Mouse (Mus musculus) heart, embryonic 11.5 days (tissue): ENCODE measurements around the gene Apc2. TPM values are rescaled to one million over a fixed set of nuclear protein-coding genes. Genes with fewer than 3 reads are reported as not detected.

Source experiments
- ATAC-seq: fragments of 200-750 bp; cut with Nextera tagmentation; replicated peaks from 2 replicates; pipeline ENCODE4 v1.8.0; 2017; ENCODE audit warnings: moderate library complexity; ENCODE audit not compliant: insufficient number of reproducible peaks, low FRiP score, low TSS enrichment
- H3K27ac ChIP-seq: fragments of 300-500 bp; sonication (generic); 2 replicates; pipeline ENCODE4 v1.5.1; 2014; ENCODE audit warnings: mild to moderate bottlenecking, low read depth, low read length
- H3K27me3 ChIP-seq: fragments of 300-500 bp; sonication (generic); 2 replicates; pipeline ENCODE4 v1.6.1; 2014; ENCODE audit warnings: mild to moderate bottlenecking, low read length, mixed read lengths; ENCODE audit not compliant: control insufficient read depth, insufficient read depth
- H3K36me3 ChIP-seq: fragments of 300-500 bp; sonication (generic); 2 replicates; pipeline ENCODE4 v1.6.1; 2014; ENCODE audit warnings: mild to moderate bottlenecking, low read length, moderate library complexity, mixed read lengths; ENCODE audit not compliant: control insufficient read depth, insufficient read depth
- H3K4me1 ChIP-seq: fragments of 300-500 bp; sonication (generic); 2 replicates; pipeline ENCODE4 v1.6.1; 2014; ENCODE audit warnings: low read length; ENCODE audit not compliant: control insufficient read depth, insufficient read depth
- H3K4me2 ChIP-seq: fragments of 300-500 bp; sonication (generic); 2 replicates; pipeline ENCODE4 v1.6.1; 2014; ENCODE audit warnings: mild to moderate bottlenecking, moderate library complexity
- H3K4me3 ChIP-seq: fragments of 300-500 bp; sonication (generic); 2 replicates; pipeline ENCODE4 v1.5.1; 2014; ENCODE audit warnings: low read depth, low read length
- H3K9ac ChIP-seq: fragments of 300-500 bp; sonication (generic); 2 replicates; pipeline ENCODE4 v1.6.1; 2014; ENCODE audit warnings: mild to moderate bottlenecking, low read depth, low read length, moderate library complexity
- H3K9me3 ChIP-seq: fragments of 300-500 bp; sonication (generic); replicated peaks from 2 replicates; pipeline ENCODE4 v1.6.1; 2016; ENCODE audit warnings: low read length; ENCODE audit not compliant: control insufficient read depth
- WGBS: fragments of 180-500 bp; shearing (Covaris S2); extraction: QIAGEN DNeasy Blood & Tissue Kit; methylation state at CpG from one replicate; pipeline ENCODE4 v1.1.7; 2014; ENCODE audit not compliant: insufficient replicate concordance; 5-methylcytosine and 5-hydroxymethylcytosine counted together
- polyA plus RNA-seq: library from polyadenylated mRNA; unstranded; fragments of >200 nt; fragmentation: Nextera tagmentation; extraction: Ambion mirVana; gene quantifications from 2 replicates; pipeline ENCODE4 v1.2.1, GENCODE M21; 2014

Apc2 gene
- polyA plus RNA-seq, 1 experiment from 2014 or later = 0.69 TPM

DNA sequence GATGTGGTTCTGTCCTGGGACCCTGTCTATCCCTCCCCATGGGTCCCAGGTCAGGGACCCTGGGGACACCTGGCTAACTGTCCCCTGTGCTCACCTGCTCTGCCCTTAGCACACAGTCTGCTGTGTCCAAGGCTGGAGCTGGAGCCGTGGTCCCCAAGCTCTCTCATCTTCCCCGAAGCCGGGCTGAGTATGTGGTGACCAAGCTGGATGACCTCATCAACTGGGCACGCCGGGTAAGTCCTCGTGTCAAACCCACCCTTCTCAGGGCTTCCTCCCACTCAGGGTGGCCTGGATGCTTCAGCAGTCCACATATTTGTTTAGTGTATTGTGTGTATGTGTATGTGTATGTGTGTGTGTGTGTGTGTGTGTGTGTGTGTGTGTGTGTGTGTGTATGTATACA, 42.2 kb upstream of the Apc2 start:
- Histone ChIP-seq H3K4me3 (no peak overlapping the region), H3K9ac (no peak overlapping the region), H3K9me3 (no peaks in the 10 kb centered on the region), H3K36me3 (peaks cover 40% of the 10 kb centered on the region), H3K27ac (no peak overlapping the region), H3K4me2 (no peak overlapping the region), H3K4me1 (peaks cover 14% of the 10 kb centered on the region), H3K27me3 (no peaks in the 10 kb centered on the region)
- no peak for ATAC-seq
- 81% methylated on average over 6 of the region's 6 CpGs for WGBS

DNA sequence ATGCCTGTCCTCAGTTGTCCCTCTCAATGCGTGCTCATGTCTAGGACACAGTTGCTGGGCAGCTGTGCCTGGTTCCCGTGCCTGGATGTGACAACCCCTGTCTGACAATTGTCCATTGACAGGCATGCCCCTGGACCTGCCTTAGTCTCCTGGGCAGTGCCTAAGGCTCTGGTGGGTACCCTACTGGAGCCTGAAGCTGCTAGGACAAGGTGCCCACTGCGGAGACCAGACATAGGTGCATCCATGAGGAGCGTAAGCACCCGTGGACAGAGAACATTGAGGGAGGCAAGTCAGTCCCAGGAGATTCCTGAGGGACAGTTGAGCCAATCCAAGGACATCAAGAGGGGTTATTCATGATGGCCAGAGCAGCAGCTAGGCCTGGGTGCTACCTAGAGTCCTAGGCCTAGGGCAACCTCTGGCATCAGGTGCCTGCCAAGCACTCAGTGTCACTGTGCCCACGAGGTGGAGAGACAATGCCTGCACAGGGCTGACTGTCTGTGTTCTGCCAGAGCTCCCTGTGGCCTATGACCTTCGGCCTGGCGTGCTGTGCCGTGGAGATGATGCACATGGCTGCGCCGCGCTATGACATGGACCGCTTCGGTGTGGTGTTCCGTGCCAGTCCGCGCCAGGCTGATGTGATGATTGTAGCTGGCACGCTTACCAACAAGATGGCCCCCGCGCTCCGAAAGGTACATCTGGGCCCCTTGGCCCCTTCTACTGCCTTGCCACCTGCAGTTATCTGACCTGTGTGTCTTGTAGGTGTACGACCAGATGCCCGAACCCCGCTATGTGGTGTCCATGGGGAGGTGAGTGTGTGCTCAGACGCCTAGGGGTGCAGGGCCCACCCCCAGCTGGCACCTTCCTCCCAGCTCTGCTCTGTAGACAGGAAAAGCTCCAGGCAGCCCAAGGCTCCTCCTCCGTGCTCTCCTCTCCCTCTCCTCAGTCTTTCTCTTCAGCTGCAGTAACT, 41.2 kb upstream of the Apc2 start:
- H3K9me3 ChIP-seq = no peaks in the 10 kb centered on the region
- WGBS = 92% methylated on average over 26 of the region's 26 CpGs
- no peak overlapping the region for H3K9ac ChIP-seq

DNA sequence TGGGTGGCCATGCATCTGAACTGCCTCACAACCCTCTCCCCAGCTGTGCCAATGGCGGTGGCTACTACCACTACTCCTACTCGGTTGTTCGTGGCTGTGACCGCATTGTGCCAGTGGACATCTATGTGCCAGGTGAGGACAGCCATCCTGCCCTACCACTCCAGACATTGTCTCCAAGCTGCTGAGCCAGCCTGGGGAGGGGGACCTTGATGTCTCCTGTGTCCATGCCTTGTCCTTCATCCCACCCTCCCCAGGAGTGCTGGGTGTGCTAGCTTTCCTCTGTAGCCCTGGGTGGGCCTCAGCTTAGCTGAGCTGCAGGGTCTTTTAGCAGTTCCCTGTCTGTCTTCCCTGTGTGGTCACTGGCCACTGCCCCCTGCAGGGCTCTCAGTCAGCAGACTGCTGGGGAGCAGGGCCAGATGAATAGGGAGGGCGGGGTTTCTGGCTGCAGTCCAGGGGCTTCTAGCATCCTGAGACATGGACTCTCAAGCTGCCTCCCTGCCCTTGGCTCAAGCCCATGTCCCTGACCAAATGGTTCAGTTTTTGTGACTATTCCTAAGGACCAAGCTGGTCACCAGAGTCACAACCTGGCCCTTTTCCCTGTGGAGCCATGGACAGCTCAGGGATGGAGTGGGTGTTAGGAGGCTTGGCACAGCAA, 39.8 kb upstream of the Apc2 start:
- H3K27ac ChIP-seq = no peak overlapping the region
- H3K4me1 ChIP-seq = peaks cover 22% of the 10 kb centered on the region
- H3K4me3 ChIP-seq = no peak overlapping the region
- H3K36me3 ChIP-seq = peaks cover 43% of the 10 kb centered on the region
- no peaks in the 10 kb centered on the region for H3K27me3 ChIP-seq
- 0 out of 2 replicates have a peak overlapping the region, but pooled peaks have one; percentile 1 for H3K9ac ChIP-seq
- WGBS = 82% methylated on average over 5 of the region's 5 CpGs
- H3K4me2 ChIP-seq = no peak overlapping the region
- H3K9me3 ChIP-seq = no peaks in the 10 kb centered on the region
- ATAC-seq = no peak

More for the DNA sequence above, 41.2 kb upstream of the Apc2 start:
- no peak for ATAC-seq
- Histone ChIP-seq H3K4me3 (no peak overlapping the region), H3K4me2 (no peak overlapping the region), H3K36me3 (peaks cover 43% of the 10 kb centered on the region), H3K4me1 (peaks cover 20% of the 10 kb centered on the region), H3K27me3 (no peaks in the 10 kb centered on the region), H3K27ac (no peak overlapping the region)

DNA sequence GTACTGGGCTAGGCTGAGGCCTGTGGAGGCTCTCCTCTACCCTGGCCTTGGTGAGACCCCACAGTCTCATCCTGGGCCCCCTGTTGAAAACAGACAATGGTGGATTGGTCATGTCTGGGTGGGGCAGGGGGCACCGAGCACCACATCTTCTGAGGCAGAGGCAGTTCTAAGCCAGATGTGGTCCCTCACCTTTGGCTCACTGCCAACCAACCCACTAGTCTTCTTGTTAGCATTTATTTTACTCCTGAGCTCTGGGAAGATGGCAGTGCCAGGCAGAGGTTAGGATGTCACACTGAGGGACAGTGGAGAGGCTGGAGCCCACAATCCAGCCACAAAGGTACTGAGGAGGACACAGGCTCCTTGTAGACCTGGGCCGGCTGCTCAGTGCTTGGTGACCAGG, 37.8 kb upstream of the Apc2 start:
- 74% methylated on average over 2 of the region's 2 CpGs for WGBS
- Histone ChIP-seq H3K4me2 (no peak overlapping the region), H3K9me3 (no peaks in the 10 kb centered on the region), H3K4me1 (peaks cover 26% of the 10 kb centered on the region), H3K27me3 (no peaks in the 10 kb centered on the region), H3K27ac (no peak overlapping the region), H3K9ac (0 out of 2 replicates have a peak overlapping the region, but pooled peaks have one; percentile 28), H3K36me3 (peaks cover 43% of the 10 kb centered on the region), H3K4me3 (no peak overlapping the region)
- no peak for ATAC-seq

DNA sequence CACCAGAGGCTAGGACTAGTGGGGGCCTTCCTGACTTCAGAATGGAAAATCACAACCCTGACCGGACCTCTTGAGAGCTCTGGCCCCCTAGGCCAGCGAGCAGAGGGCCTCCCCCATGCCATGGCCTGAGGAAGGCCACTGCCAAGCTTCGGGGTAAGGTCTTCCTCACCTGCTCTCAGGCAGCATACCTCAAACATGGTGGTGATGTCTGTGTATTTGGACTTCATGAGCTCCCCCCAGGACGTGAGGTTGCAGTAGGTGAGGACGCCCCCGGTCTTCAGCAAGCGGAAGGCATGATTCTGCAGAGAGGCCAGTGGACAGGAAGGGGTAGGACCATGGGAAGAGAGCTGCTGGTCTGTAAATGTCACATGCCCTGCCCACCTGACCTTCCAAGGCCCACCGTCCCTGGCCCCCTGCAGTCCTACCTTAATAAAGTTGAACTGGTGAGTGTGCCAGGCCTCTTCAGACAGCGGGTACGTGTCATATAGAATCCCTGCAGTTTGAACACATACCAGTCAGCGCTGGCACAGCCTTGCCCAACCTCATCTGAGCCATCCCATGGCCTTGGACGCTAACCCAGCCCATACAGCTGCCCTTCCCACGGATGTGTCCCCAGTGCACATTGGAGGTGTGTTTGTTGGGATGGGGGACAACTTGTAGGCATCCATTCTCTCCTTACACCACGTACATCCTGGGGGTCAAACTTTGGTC, 36.9 kb upstream of the Apc2 start:
- Histone ChIP-seq H3K4me3 (no peak overlapping the region), H3K36me3 (peaks cover 38% of the 10 kb centered on the region), H3K9me3 (no peaks in the 10 kb centered on the region), H3K27me3 (no peaks in the 10 kb centered on the region), H3K9ac (0 out of 2 replicates have a peak overlapping the region, but pooled peaks have one; percentile 79), H3K4me1 (peaks cover 26% of the 10 kb centered on the region), H3K4me2 (peak overlapping the region; percentile 95), H3K27ac (peak overlapping the region; percentile 98; the same call in 1 of the 2 replicates)
- WGBS = 83% methylated on average over 14 of the region's 14 CpGs
- no peak for ATAC-seq

DNA sequence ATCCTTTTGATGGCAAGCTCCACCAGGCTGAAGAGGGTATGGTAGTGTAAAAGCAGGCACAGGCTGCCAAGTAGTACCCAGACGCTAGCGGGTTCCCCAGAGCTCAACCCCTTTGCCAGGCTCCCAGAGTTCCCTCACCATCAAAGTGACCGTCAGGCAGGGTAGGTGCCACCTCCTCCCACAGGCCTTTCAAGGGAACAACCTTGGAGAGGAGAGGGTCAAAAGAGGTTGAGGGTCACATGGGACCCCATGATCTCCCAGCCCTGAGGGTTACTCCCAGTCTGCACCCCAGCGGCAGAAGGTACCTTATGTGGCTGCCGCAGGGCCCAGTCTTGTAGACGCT, 36.3 kb upstream of the Apc2 start:
- ATAC-seq = no peak

DNA sequence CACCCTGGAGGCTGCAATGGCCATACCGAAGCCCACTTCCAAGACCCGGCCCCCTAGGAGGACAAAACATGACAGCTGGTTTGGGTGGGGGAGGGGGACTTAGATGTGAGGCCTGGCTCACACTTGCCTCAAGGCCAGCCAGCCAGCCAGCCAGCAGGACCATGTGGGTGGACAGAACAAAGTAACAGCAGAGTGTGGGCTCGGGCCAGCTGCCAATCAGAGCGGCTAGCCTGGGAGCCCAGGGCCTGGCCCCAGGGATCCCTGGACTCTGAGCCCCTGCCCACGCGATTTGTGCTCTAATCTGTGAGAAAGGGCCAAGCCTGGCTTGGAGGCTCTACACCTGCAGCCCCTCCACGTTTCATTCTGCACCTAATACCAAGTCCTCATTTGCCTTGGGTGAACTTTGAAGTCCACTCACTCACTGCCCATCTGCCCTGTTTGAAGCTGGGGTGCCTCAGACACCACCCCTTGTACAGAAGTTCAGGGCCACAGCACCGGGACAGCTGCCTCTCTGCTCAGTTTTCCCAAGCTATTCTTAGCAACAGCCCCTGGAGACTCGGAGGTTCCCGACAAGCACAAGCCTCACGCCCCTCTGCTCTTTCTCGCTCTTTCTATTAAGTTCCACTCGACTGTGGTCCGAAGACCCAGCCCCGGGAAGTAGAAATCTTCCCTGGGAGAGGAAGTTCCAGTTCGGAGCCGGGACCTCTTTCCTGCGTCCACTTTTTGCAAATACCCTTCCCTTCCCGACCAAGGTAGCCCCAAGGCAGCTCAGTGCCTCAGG, 35.7 kb upstream of the Apc2 start:
- H3K4me3 ChIP-seq = peak overlapping the region; percentile 58

More for the DNA sequence above, 36.3 kb upstream of the Apc2 start:
- Histone ChIP-seq H3K36me3 (peaks cover 34% of the 10 kb centered on the region), H3K9me3 (no peaks in the 10 kb centered on the region), H3K4me3 (peak overlapping the region; percentile 58), H3K27me3 (no peaks in the 10 kb centered on the region), H3K4me1 (peaks cover 26% of the 10 kb centered on the region), H3K27ac (peak overlapping the region; percentile 98; the same call in 1 of the 2 replicates), H3K4me2 (peak overlapping the region; percentile 95), H3K9ac (peak overlapping the region; percentile 79; the same call in 1 of the 2 replicates)
- 72% methylated on average over 6 of the region's 6 CpGs for WGBS

More for the DNA sequence above, 35.7 kb upstream of the Apc2 start:
- 4% methylated on average over 19 of the region's 19 CpGs for WGBS
- Histone ChIP-seq H3K27me3 (no peaks in the 10 kb centered on the region), H3K4me2 (peak overlapping the region; percentile 95), H3K9ac (peak overlapping the region; percentile 79), H3K4me1 (peaks cover 26% of the 10 kb centered on the region), H3K27ac (peak overlapping the region; percentile 98), H3K9me3 (no peaks in the 10 kb centered on the region), H3K36me3 (peaks cover 28% of the 10 kb centered on the region)
- ATAC-seq = no peak
